ENCODE assay signal across 8 mouse cellular contexts in the genomic region with DNA sequence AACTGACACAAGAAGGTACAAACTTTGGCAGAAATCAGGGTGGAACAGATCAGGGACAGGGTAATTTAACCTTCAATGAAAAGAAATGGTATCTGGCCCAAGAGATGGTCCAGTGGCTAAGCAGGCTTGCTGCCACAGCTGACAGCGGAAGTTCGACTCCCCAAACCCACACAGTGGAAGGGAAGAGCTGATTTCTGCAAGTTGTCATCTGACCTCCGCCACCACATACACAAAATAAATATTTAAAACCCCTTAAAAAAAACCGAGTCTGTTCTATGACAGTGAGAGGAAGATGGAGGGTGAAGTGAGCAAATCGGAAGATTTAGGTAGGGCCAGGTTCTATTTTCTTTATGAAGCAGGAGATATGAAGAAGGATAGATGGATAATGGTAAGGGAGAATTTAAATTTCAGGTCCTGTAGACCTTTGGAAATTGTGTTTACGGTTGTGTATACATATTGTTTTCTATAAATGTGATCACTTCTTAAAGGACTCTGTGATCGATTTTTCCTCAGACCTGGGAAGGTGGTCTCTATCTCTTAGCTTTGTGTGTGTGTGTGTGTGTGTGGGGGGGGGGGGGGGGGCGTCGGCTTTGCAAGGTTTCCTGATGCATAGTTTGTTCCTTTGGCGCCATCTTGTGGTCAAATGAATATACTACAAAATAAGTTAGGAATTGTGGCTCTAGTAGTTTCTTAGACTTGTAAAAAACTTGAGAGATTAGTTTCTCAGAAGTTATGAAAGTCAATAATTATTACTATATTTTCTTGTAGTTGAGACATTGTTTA. TPM values are rescaled to one million over a fixed set of nuclear protein-coding genes. Genes with fewer than 3 reads are reported as not detected.
DNase-seq lines count a peak whose midpoint lies in the region; ATAC-seq and TF ChIP-seq lines count a peak whose summit lies in the region.

No protein-coding gene starts in this region.

- no peaks in the 10 kb centered on the region for H3K36me3 ChIP-seq in lung, postnatal 0 days (ENCODE audit: insufficient read depth, low read length)
- H3K36me3 ChIP-seq in embryonic facial prominence, embryonic 10.5 days (replicated peaks), result no peaks in the 10 kb centered on the region
- no peaks in the 10 kb centered on the region for H3K36me3 ChIP-seq in neural tube, embryonic 15.5 days

- no peak overlapping the region for H3K9ac ChIP-seq in lung, postnatal 0 days (replicated peaks; ENCODE audit: low read depth)
- H3K9ac ChIP-seq in neural tube, embryonic 15.5 days (replicated peaks), result no peak overlapping the region

- no peak overlapping the region for H3K4me2 ChIP-seq in lung, postnatal 0 days (replicated peaks; ENCODE audit: low read depth, low read length)
- no peak overlapping the region for H3K4me2 ChIP-seq in neural tube, embryonic 15.5 days

- H3K9me3 ChIP-seq in lung, postnatal 0 days (ENCODE audit: low read length), result no peaks in the 10 kb centered on the region
- H3K9me3 ChIP-seq in embryonic facial prominence, embryonic 10.5 days, result no peaks in the 10 kb centered on the region
- H3K9me3 ChIP-seq in neural tube, embryonic 15.5 days (replicated peaks), result no peaks in the 10 kb centered on the region

- no peak overlapping the region for H3K27ac ChIP-seq in lung, postnatal 0 days (ENCODE audit: low read length)
- H3K27ac ChIP-seq in embryonic facial prominence, embryonic 10.5 days (replicated peaks), result no peak overlapping the region
- H3K27ac ChIP-seq in neural tube, embryonic 15.5 days (replicated peaks), result no peak overlapping the region

- no peak for TF ChIP-seq EP300 in lung, postnatal 0 days (IDR thresholded peaks at IDR 0.05)

- H3K27me3 ChIP-seq in lung, postnatal 0 days (replicated peaks; ENCODE audit: insufficient read depth, low read length), result no peaks in the 10 kb centered on the region
- no peaks in the 10 kb centered on the region for H3K27me3 ChIP-seq in embryonic facial prominence, embryonic 10.5 days (replicated peaks; ENCODE audit: low read depth, poor library complexity, severe bottlenecking)
- H3K27me3 ChIP-seq in neural tube, embryonic 15.5 days (replicated peaks), result no peaks in the 10 kb centered on the region

- 31% methylated on average over 10 of the region's 10 CpGs for WGBS in lung, postnatal 0 days
- 46% methylated on average over 10 of the region's 10 CpGs for WGBS in embryonic facial prominence, embryonic 10.5 days
- WGBS in neural tube, embryonic 15.5 days, result 47% methylated on average over 10 of the region's 10 CpGs

- ATAC-seq in lung, postnatal 0 days, result no peak
- 0 out of 2 replicates have a peak, but pooled peaks have one; percentile 53 for ATAC-seq in neural tube, embryonic 15.5 days (ENCODE audit: low FRiP score)
- ATAC-seq in inflammation-experienced regulatory T-cells, adult 6 months, result no peak
- no peak for ATAC-seq in erythroblast, adult 5-6 weeks (replicated peaks; ENCODE audit: low FRiP score, poor library complexity, severe bottlenecking)

- peak; percentile 40 to 76 for DNase-seq in cerebellum, postnatal 10 days
- DNase-seq in cerebellum, adult 9-11 months, result no peak
- peak; percentile 81 for DNase-seq in lung, postnatal 0 days (ENCODE audit: low spot score)
- no peak for DNase-seq in lung, postnatal 4 days
- DNase-seq in embryonic facial prominence, embryonic 10.5 days (ENCODE audit: low spot score), result peak; percentile 53

- peak; percentile 62 for TF ChIP-seq CTCF in lung, postnatal 0 days (IDR thresholded peaks at IDR 0.05)

- H3K4me3 ChIP-seq in lung, postnatal 0 days (ENCODE audit: low read depth, low read length), result no peak overlapping the region
- H3K4me3 ChIP-seq in embryonic facial prominence, embryonic 10.5 days, result no peak overlapping the region
- H3K4me3 ChIP-seq in neural tube, embryonic 15.5 days (replicated peaks), result no peak overlapping the region

- no peaks in the 10 kb centered on the region for H3K4me1 ChIP-seq in lung, postnatal 0 days (ENCODE audit: insufficient read depth, low read depth, low read length)
- H3K4me1 ChIP-seq in embryonic facial prominence, embryonic 10.5 days, result peaks cover 16% of the 10 kb centered on the region
- H3K4me1 ChIP-seq in neural tube, embryonic 15.5 days, result peaks cover 3% of the 10 kb centered on the region

RNA-seq across cellular contexts. Expression of a gene that starts 6.1 kb away (rescaled TPM):
- polyA plus RNA-seq in lung, postnatal 0 days (2015; fragmentation: Nextera tagmentation; extraction: Ambion mirVana), result 0.95 and 1.0 TPM in 2 replicates
- 0.01 and 0.04 TPM in 2 replicates for polyA plus RNA-seq in embryonic facial prominence, embryonic 10.5 days (2016; fragmentation: Nextera tagmentation; extraction: Ambion mirVana)
- 0.09 and 0.22 TPM in 2 replicates for polyA plus RNA-seq in neural tube, embryonic 15.5 days (2015; fragmentation: Nextera tagmentation; extraction: Ambion mirVana)
- polyA plus RNA-seq in inflammation-experienced regulatory T-cells, adult 6 months (2017; shearing (Covaris generic)), result under 1 TPM in 1 of 3 experiments, not detected in 2; 0.05 TPM
- not detected in 2 replicates for total RNA-seq in erythroblast, adult 5-6 weeks (2015; ENCODE audit: low replicate concordance)
- under 0.01 and 0.14 TPM in 2 replicates for total RNA-seq in erythroblast, adult 5-6 weeks (2017; ENCODE audit: low replicate concordance)

RNA-seq across cellular contexts. Expression of a gene that starts 20.6 kb away (rescaled TPM):
- polyA plus RNA-seq in lung, postnatal 0 days (2015; fragmentation: Nextera tagmentation; extraction: Ambion mirVana), result 126 and 140 TPM in 2 replicates
- 164 and 169 TPM in 2 replicates for polyA plus RNA-seq in embryonic facial prominence, embryonic 10.5 days (2016; fragmentation: Nextera tagmentation; extraction: Ambion mirVana)
- polyA plus RNA-seq in neural tube, embryonic 15.5 days (2015; fragmentation: Nextera tagmentation; extraction: Ambion mirVana), result 132 and 142 TPM in 2 replicates
- polyA plus RNA-seq in inflammation-experienced regulatory T-cells, adult 6 months (2017; shearing (Covaris generic)), result 100 to 1,000 TPM; 115 to 129 (median 128) TPM
- 33.4 and 49.9 TPM in 2 replicates for total RNA-seq in erythroblast, adult 5-6 weeks (2015; ENCODE audit: low replicate concordance)
- 18.1 and 39.3 TPM in 2 replicates for total RNA-seq in erythroblast, adult 5-6 weeks (2017; ENCODE audit: low replicate concordance)

Comparison
In these comparisons a context has a peak if more than half of its experiments do, and no peak if none do; other contexts are left out.
1. DNase-seq: peak in cerebellum, postnatal 10 days (2 of 2), lung, postnatal 0 days (single experiment) and embryonic facial prominence, embryonic 10.5 days (single experiment); none in cerebellum, adult 9-11 months (single experiment) and lung, postnatal 4 days (0 of 2).